Mouse (Mus musculus): ENCODE data around the gene Rundc3a. TPM values are rescaled to one million over a fixed set of nuclear protein-coding genes. Genes with fewer than 3 reads are reported as not detected.
A peak's percentile ranks its signal among the peaks of the same experiment; 100 is the strongest.

The Rundc3a gene
- polyA plus RNA-seq, 1 experiment from 2014 or later = 1.9 TPM

DNA sequence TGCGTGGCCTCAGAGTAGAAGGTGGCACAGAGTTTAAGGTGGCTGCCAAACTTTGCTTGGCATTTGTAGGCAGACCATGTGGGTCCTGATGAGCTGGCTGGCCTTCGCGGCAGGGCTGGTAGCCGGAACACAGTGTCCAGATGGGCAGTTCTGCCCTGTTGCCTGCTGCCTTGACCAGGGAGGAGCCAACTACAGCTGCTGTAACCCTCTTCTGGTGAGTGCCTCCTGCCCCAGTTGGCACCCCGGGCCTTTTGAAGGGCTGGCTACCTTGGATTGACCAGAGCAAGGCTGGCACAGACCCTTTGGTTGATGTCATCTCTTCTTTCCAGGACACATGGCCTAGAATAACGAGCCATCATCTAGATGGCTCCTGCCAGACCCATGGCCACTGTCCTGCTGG is 39.7 kb downstream of the Rundc3a start:
- Histone ChIP-seq H3K36me3 (peaks cover 15% of the 10 kb centered on the region), H3K4me2 (peak overlapping the region; percentile 42; the same call in 1 of the 2 replicates), H3K4me3 (no peak overlapping the region), H3K27ac (peak overlapping the region; percentile 21; the same call in 1 of the 2 replicates), H3K27me3 (replicated peaks) (peaks cover 49% of the 10 kb centered on the region), H3K4me1 (peaks cover 49% of the 10 kb centered on the region), H3K9ac (no peak overlapping the region), H3K9me3 (replicated peaks) (no peaks in the 10 kb centered on the region)
- ATAC-seq = no peak
- 83% methylated on average over 6 of the region's 6 CpGs for WGBS (ENCODE audit: insufficient replicate concordance)

DNA sequence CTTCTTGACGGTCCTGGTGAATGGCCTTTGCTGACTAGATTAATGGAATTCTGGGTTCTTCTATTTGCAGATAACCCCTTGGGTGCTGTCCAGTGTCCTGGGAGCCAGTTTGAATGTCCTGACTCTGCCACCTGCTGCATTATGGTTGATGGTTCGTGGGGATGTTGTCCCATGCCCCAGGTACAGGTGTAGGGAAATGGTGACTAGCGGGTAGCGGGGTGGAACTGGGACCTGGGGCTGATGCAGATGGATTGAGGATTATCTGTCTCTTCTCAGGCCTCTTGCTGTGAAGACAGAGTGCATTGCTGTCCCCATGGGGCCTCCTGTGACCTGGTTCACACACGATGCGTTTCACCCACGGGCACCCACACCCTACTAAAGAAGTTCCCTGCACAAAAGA is 40.7 kb downstream of the Rundc3a start:
- ATAC-seq = no peak
- 85% methylated on average over 7 of the region's 7 CpGs for WGBS (ENCODE audit: insufficient replicate concordance)
- H3K27me3 ChIP-seq (replicated peaks) = peaks cover 55% of the 10 kb centered on the region

DNA sequence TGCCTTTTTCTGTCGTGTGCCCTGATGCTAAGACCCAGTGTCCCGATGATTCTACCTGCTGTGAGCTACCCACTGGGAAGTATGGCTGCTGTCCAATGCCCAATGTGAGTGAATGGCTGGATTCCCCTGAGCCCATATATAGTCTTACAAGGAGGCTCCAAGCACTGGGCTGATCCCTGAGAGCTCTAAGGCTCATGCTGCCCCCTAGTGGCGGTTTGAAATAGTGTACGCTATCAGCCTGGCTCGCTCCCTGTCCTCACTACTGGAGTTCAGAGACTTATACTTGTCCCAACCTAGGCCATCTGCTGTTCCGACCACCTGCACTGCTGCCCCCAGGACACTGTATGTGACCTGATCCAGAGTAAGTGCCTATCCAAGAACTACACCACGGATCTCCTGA is 41.2 kb downstream of the Rundc3a start:
- Histone ChIP-seq H3K27me3 (replicated peaks) (peaks cover 55% of the 10 kb centered on the region), H3K9me3 (replicated peaks) (no peaks in the 10 kb centered on the region)
- 13% methylated on average over 7 of the region's 7 CpGs for WGBS (ENCODE audit: insufficient replicate concordance)

More for the DNA sequence above, 40.7 kb downstream of the Rundc3a start:
- H3K9ac ChIP-seq = no peak overlapping the region
- no peaks in the 10 kb centered on the region for H3K9me3 ChIP-seq (replicated peaks)
- no peak overlapping the region for H3K4me2 ChIP-seq
- H3K36me3 ChIP-seq = peaks cover 15% of the 10 kb centered on the region
- peaks cover 56% of the 10 kb centered on the region for H3K4me1 ChIP-seq
- H3K4me3 ChIP-seq = no peak overlapping the region
- H3K27ac ChIP-seq = no peak overlapping the region

DNA sequence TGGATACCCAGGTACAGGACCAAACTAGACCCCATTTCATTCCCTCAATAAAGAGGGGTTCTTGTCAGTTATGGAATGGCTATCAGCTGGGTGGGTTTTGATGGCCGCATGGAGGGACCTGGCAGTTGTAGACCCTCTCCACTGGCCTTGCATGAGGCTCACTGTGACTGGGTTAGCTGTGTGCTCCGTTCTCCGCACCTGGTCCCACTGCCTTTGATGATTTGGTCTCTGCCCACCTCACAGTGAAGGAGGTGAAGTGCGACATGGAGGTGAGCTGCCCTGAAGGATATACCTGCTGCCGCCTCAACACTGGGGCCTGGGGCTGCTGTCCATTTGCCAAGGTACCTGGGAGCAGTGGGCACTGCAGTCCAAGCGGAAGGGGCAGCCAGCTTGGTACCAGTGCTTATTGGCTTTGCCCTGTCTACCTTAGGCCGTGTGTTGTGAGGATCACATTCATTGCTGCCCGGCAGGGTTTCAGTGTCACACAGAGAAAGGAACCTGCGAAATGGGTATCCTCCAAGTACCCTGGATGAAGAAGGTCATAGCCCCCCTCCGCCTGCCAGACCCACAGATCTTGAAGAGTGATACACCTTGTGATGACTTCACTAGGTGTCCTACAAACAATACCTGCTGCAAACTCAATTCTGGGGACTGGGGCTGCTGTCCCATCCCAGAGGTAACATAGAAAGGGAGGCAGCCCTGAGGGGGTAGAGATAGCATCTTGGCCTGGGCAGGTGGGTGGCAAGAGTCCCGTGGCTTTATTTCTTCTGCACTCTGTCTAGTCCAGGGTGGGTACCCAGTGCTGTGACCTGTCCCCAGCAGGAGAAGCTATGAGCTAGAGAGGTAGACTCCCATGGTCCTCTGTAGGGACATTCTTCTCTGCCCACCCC is 41.9 kb downstream of the Rundc3a start:
- peaks cover 60% of the 10 kb centered on the region for H3K27me3 ChIP-seq (replicated peaks)
- no peak overlapping the region for H3K4me3 ChIP-seq
- H3K36me3 ChIP-seq = peaks cover 15% of the 10 kb centered on the region
- H3K4me2 ChIP-seq = no peak overlapping the region
- no peak for ATAC-seq
- WGBS (ENCODE audit: insufficient replicate concordance) = 78% methylated on average over 11 of the region's 11 CpGs
- no peak overlapping the region for H3K27ac ChIP-seq
- H3K9me3 ChIP-seq (replicated peaks) = no peaks in the 10 kb centered on the region
- H3K9ac ChIP-seq = no peak overlapping the region
- peaks cover 44% of the 10 kb centered on the region for H3K4me1 ChIP-seq

More for the DNA sequence above, 41.2 kb downstream of the Rundc3a start:
- H3K27ac ChIP-seq = no peak overlapping the region
- peak; percentile 50 for ATAC-seq
- peaks cover 15% of the 10 kb centered on the region for H3K36me3 ChIP-seq
- H3K4me3 ChIP-seq = no peak overlapping the region
- no peak overlapping the region for H3K9ac ChIP-seq
- peaks cover 51% of the 10 kb centered on the region for H3K4me1 ChIP-seq
- H3K4me2 ChIP-seq = no peak overlapping the region

DNA sequence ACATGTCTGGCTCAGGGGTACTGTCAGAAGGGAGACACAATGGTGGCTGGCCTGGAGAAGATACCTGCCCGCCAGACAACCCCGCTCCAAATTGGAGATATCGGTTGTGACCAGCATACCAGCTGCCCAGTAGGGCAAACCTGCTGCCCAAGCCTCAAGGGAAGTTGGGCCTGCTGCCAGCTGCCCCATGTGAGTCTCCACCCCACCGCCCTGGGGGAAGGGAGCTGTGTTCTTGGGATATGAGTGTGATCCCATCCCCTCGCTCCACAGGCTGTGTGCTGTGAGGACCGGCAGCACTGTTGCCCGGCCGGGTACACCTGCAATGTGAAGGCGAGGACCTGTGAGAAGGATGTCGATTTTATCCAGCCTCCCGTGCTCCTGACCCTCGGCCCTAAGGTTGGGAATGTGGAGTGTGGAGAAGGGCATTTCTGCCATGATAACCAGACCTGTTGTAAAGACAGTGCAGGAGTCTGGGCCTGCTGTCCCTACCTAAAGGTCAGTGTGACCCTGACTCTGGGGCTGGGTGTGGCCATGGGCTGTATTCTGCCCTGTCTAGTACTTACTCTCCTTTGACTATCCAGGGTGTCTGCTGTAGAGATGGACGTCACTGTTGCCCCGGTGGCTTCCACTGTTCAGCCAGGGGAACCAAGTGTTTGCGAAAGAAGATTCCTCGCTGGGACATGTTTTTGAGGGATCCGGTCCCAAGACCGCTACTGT is 42.7 kb downstream of the Rundc3a start:
- ATAC-seq = no peak
- no peak overlapping the region for H3K4me3 ChIP-seq
- H3K4me1 ChIP-seq = peaks cover 37% of the 10 kb centered on the region
- no peak overlapping the region for H3K4me2 ChIP-seq
- peaks cover 15% of the 10 kb centered on the region for H3K36me3 ChIP-seq
- peaks cover 68% of the 10 kb centered on the region for H3K27me3 ChIP-seq (replicated peaks)
- H3K9me3 ChIP-seq (replicated peaks) = no peaks in the 10 kb centered on the region
- H3K27ac ChIP-seq = no peak overlapping the region
- 87% methylated on average over 18 of the region's 18 CpGs for WGBS (ENCODE audit: insufficient replicate concordance)
- no peak overlapping the region for H3K9ac ChIP-seq

DNA sequence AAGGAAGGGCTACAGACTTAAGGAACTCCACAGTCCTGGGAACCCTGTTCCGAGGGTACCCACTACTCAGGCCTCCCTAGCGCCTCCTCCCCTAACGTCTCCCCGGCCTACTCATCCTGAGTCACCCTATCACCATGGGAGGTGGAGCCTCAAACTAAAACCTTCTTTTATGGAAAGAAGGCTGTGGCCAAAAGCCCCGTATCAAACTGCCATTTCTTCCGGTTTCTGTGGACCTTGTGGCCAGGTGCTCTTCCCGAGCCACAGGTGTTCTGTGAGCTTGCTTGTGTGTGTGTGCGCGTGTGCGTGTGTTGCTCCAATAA is 43.2 kb downstream of the Rundc3a start:
- no peak overlapping the region for H3K27ac ChIP-seq
- H3K4me2 ChIP-seq = no peak overlapping the region
- H3K27me3 ChIP-seq (replicated peaks) = peaks cover 68% of the 10 kb centered on the region
- no peak overlapping the region for H3K4me3 ChIP-seq
- no peak overlapping the region for H3K9ac ChIP-seq
- peaks cover 15% of the 10 kb centered on the region for H3K36me3 ChIP-seq
- no peak for ATAC-seq
- H3K9me3 ChIP-seq (replicated peaks) = no peaks in the 10 kb centered on the region
- peaks cover 32% of the 10 kb centered on the region for H3K4me1 ChIP-seq
- WGBS (ENCODE audit: insufficient replicate concordance) = 83% methylated on average over 10 of the region's 10 CpGs

DNA sequence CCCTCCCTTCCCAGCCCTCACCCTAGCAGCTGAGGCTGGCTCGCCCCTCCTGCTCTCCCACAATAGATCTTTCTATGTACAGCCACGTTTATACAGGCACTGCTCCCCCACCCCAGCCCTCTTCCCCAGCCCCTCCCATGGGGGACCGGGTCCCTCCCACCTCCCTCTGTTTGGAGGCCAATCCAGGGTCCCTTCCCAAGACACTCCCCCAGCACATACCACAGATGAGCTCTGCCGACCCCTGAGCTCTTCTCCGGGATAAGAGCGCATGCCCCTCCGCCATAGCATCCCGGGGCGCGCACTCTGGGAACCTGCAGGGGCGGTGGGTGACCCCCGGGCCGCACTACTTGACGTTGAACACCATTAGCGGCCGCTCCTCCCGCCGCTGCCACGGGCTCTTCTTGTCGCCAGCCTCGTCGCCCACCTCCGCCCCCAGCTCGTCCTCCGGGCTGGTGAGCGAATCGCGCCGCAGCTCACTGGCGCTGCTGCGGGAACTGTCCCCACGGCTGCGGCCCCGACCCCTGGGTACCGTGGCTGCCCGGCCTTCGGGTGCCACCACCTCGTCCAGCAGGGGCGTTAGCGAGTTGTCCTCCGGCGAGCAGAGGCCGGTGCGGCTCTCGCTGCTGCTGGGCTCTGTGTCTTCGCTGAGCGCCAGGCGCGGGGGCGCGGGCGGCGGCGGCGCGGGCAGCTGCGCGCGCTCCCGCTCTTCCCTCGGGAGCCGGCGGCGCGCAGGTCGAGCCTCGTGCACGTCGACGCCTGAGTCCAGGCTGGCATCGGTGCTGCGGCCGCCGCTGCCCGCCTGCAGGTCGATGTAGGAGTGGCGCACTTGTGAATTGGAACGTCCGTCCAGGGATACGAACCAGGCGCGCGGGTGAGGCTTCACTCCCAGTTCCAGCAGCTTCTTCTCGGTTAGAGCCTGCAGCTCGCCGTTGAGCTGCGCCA is 44.2 kb downstream of the Rundc3a start:
- WGBS (ENCODE audit: insufficient replicate concordance) = 31% methylated on average over 87 of the region's 87 CpGs

DNA sequence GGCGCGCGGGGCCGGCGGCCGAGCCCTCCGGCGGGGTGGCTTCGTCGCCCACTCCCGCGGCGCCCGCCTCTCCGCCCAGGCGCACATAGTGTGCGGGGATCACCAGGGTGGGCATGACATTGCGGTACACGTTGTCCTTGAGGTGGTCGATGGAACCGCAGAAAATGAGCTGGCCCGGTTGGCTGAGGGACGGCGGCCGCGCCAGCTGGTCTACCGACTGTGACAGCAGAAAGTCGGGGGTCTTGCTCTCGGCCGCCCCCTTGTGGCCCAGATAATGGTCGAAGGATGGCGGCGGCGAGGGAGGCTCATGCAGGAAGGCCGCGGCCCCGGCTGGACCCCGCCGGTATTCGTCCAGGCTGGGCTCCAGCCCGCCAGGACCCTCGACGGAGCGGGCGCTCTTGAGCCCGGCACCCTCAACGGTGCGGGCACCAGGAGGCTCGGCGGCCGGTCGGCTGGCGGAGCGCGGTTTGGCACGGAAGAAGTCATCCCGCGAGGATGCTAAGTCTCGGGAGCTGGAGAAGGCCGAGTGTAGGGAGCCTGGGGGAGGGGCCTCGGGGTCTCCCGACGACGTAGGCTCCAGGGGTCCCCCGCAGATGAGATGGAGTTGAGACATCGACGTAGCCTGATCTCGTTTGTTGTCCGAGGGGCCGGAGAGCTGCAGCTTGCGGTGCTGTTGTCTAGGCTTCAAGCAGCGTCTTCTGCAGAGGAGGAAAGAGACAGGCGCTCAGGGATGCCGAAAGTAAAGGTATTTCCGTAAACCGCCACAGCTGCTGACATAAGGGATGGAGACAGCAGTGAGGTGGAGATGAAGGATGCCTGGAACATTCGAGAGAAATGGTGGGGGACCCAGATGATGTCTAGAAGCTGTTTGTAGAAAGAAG is 45.2 kb downstream of the Rundc3a start:
- H3K27ac ChIP-seq = no peak overlapping the region
- no peaks in the 10 kb centered on the region for H3K9me3 ChIP-seq (replicated peaks)
- WGBS (ENCODE audit: insufficient replicate concordance) = 22% methylated on average over 69 of the region's 77 CpGs
- H3K36me3 ChIP-seq = peaks cover 19% of the 10 kb centered on the region
- peak overlapping the region; percentile 57 for H3K4me3 ChIP-seq
- H3K4me2 ChIP-seq = peak overlapping the region; percentile 88
- peak overlapping the region; percentile 48 for H3K9ac ChIP-seq
- peaks cover 72% of the 10 kb centered on the region for H3K27me3 ChIP-seq (replicated peaks)
- peaks cover 17% of the 10 kb centered on the region for H3K4me1 ChIP-seq
- ATAC-seq = peak; percentile 10; the same call in 1 of the 2 replicates

More for the DNA sequence above, 44.2 kb downstream of the Rundc3a start:
- Histone ChIP-seq H3K4me2 (peak overlapping the region; percentile 88), H3K27me3 (replicated peaks) (peaks cover 72% of the 10 kb centered on the region), H3K27ac (no peak overlapping the region), H3K36me3 (peaks cover 15% of the 10 kb centered on the region), H3K9ac (peak overlapping the region; percentile 48), H3K4me3 (peak overlapping the region; percentile 57), H3K4me1 (peaks cover 24% of the 10 kb centered on the region), H3K9me3 (replicated peaks) (no peaks in the 10 kb centered on the region)
- no peak for ATAC-seq

DNA sequence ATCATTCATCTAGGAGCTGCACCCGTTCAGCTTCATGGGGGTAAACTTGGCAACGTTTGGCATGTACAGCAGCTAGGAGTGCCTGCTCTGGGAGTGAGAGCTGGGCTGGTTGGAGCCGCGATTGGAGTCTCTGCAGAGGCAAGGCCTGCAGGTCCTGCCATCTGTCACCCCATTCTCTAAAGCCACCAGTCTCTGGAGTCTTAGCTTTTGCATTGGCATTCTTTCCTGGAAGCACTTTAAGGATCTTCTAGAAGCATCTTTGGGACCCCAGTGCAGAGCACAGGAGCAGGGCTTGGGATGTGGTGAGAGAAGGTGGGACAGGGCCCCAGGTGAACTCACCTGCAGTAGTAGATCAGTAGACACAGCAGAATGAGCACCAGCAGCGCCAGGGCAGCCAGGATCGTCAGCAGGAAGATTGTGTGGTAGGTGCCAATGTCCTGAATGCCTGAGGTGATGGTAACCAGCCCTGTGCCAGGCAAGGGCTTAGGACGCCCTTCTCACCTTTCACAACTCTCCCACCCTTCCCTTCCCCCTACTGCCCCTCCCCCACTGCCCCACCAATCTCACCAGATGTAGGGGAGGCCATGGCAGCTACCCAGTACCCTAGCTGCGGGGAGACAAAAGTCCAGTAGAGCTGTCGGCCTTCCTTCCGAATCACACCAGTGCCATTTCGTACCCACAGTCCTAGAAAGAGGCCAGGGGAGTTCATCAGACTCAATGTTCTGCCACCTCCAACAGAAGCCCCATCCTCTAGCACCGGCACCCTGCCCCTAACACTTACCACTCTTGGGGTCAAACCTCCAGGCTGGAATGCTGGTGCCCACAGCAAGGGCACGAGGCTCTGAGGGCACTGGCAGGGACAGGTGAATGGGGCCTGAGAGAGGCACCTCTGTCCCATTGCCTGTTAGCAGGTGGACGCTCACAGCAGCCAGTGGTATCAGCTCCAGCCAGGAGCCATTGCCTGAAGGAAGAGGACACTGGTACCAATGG is 46.2 kb downstream of the Rundc3a start:
- Histone ChIP-seq H3K9me3 (replicated peaks) (no peaks in the 10 kb centered on the region), H3K4me2 (no peak overlapping the region), H3K4me1 (peaks cover 17% of the 10 kb centered on the region), H3K27ac (no peak overlapping the region), H3K27me3 (replicated peaks) (peaks cover 81% of the 10 kb centered on the region), H3K4me3 (no peak overlapping the region), H3K36me3 (peaks cover 19% of the 10 kb centered on the region), H3K9ac (no peak overlapping the region)
- ATAC-seq = no peak
- 70% methylated on average over 14 of the region's 14 CpGs for WGBS (ENCODE audit: insufficient replicate concordance)

DNA sequence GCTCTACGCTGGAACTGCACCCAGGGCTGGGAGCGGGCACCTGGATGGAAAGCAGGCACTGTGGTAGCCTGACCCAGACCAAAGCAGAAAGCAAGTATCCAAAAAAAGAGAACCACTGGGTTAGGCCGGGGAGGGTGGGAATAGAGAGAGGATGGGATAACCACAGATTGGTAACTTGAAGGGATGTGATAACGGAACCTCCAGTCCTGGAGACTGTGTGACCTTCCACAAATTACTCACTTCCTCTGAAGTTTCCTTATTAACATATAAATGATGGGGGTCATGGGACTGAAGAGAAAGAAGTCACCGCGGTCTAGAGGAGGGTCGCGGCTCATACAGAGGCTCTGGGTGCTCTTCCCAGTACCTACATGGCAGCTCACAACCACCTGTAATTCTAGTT is 47.1 kb downstream of the Rundc3a start:
- Histone ChIP-seq H3K36me3 (peaks cover 12% of the 10 kb centered on the region; the same call in 1 of the 2 replicates), H3K27me3 (replicated peaks) (peaks cover 82% of the 10 kb centered on the region), H3K4me3 (no peak overlapping the region), H3K9ac (no peak overlapping the region), H3K27ac (no peak overlapping the region), H3K4me1 (peaks cover 21% of the 10 kb centered on the region), H3K4me2 (no peak overlapping the region), H3K9me3 (replicated peaks) (no peaks in the 10 kb centered on the region)
- WGBS (ENCODE audit: insufficient replicate concordance) = 85% methylated on average over 8 of the region's 8 CpGs
- no peak for ATAC-seq
